Mouse (Mus musculus) stomach, postnatal 0 days (tissue): ENCODE data around the gene Olfr582. TPM values are rescaled to one million over a fixed set of nuclear protein-coding genes. Genes with fewer than 3 reads are reported as not detected.

ENCODE experiments used
- ATAC-seq: fragments of 200-750 bp; cut with Nextera tagmentation; 2 replicates; pipeline ENCODE4 v1.8.0; 2017; ENCODE audit not compliant: low FRiP score, low TSS enrichment
- DNase-seq: peaks from one replicate; pipeline ENCODE4 v3.0.0-alpha.2; 2016; ENCODE audit warnings: low spot score
- H3K27ac ChIP-seq: fragments of 300-500 bp; sonication (generic); replicated peaks from 2 replicates; pipeline ENCODE4 v1.5.1; 2014; ENCODE audit warnings: mild to moderate bottlenecking, control low read depth
- H3K27me3 ChIP-seq: fragments of 300-500 bp; sonication (generic); 2 replicates; pipeline ENCODE4 v1.6.1; 2014; ENCODE audit warnings: low read length; ENCODE audit not compliant: control insufficient read depth, insufficient read depth
- H3K36me3 ChIP-seq: fragments of 300-500 bp; sonication (generic); 2 replicates; pipeline ENCODE4 v1.6.1; 2014; ENCODE audit warnings: low read length, mixed read lengths; ENCODE audit not compliant: control insufficient read depth, insufficient read depth
- H3K4me1 ChIP-seq: fragments of 300-500 bp; sonication (generic); replicated peaks from 2 replicates; pipeline ENCODE4 v1.6.1; 2014; ENCODE audit warnings: antibody characterized with exemption; ENCODE audit not compliant: control insufficient read depth, insufficient read depth
- H3K4me2 ChIP-seq: fragments of 300-500 bp; sonication (generic); replicated peaks from 2 replicates; pipeline ENCODE4 v1.6.1; 2014; ENCODE audit warnings: low read depth, mild to moderate bottlenecking, control low read depth, moderate library complexity
- H3K4me3 ChIP-seq: fragments of 300-500 bp; sonication (generic); 2 replicates; pipeline ENCODE4 v1.5.1; 2014; ENCODE audit warnings: low read depth, low read length, control low read depth
- H3K9ac ChIP-seq: fragments of 300-500 bp; sonication (generic); 2 replicates; pipeline ENCODE4 v1.6.1; 2014; ENCODE audit warnings: mild to moderate bottlenecking, low read length, control low read depth, mixed read lengths
- H3K9me3 ChIP-seq: fragments of 300-500 bp; sonication (generic); 2 replicates; pipeline ENCODE4 v1.6.1; 2016; ENCODE audit warnings: low read length; ENCODE audit not compliant: control insufficient read depth
- CTCF ChIP-seq: IDR thresholded peaks from 2 replicates; pipeline ENCODE4 v1.5.1; 2016; ENCODE audit warnings: antibody characterized with exemption, low read depth, mild to moderate bottlenecking, moderate library complexity
- EP300 ChIP-seq: optimal IDR thresholded peaks from 2 replicates; pipeline ENCODE3; 2016; ENCODE audit warnings: antibody characterized with exemption
- WGBS: fragments of 180-500 bp; shearing (Covaris S2); extraction: QIAGEN DNeasy Blood & Tissue Kit; methylation state at CpG from one replicate; pipeline ENCODE4 v1.1.7; 2014; 5-methylcytosine and 5-hydroxymethylcytosine counted together
- polyA plus RNA-seq: library from polyadenylated mRNA; unstranded; fragments of >200 nt; fragmentation: Nextera tagmentation; extraction: Ambion mirVana; gene quantifications from 2 replicates; pipeline ENCODE4 v1.2.1, GENCODE M21; 2015

The Olfr582 gene
- polyA plus RNA-seq: not detected in 2 replicates

DNA sequence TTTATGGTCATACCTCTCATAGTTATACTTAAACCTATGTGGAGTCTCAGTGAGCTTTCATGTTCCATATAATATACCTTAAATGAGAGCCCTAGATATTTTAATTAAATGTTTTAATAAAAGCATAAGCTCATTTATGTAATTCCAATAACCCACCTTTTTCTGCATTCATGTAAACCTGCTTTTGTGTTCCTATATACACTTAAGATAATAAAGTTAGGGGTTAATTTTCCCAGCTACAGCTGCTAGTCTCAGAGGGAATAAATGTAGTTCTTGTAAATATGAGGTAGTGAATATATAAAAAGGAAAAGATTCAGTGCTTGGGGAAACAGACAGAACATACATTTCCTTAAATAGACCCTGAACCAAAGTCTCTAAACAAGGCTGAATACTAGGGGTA is at the start of gene Olfr582:
Gene Olfr582 (plus strand): TSS at position 301 of the 400 bp plus-strand sequence.
- H3K36me3 ChIP-seq: no peaks in the 10 kb centered on the region
- H3K27me3 ChIP-seq: no peaks in the 10 kb centered on the region
- DNase-seq (no peak), ATAC-seq (no peak)
- no peaks in the 10 kb centered on the region for H3K4me1 ChIP-seq
- no peak within 1 kb of the TSS for H3K4me2 ChIP-seq
- H3K27ac ChIP-seq: no peak within 1 kb of the TSS
- H3K4me3 ChIP-seq: no peak within 1 kb of the TSS
- no peaks in the 10 kb centered on the region for H3K9me3 ChIP-seq
- H3K9ac ChIP-seq: no peak within 1 kb of the TSS
- TF ChIP-seq CTCF (no peak), EP300 (no peak)

DNA sequence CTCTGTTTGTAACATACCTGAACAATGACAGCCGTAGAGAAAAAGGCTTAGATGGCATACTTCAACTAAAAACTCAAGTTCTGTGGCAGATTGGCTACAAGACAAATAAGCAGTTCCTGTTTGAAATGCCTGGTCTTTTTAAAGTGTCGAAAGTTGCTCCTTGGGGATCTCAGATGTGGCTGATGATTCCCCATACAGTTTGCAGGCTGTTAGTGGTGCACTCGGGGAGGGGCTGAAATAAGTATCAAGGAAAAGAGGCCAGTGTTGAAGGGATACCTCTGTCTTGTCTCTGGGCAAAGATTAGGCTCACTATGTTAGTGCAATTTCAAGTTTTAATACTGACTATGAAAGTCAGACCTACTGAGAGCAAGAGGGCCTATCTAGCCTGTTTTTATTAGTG is 48.6 kb upstream of the Olfr582 start, which contains the start of gene Olfr578:
Gene Olfr578 (minus strand): TSS at position 101 of the 400 bp plus-strand sequence.
- H3K9ac ChIP-seq: no peak within 1 kb of the TSS
- H3K36me3 ChIP-seq: no peaks in the 10 kb centered on the region
- H3K9me3 ChIP-seq: no peaks in the 10 kb centered on the region
- no peak within 1 kb of the TSS for H3K27ac ChIP-seq
- 65% methylated on average over 3 of the region's 3 CpGs for WGBS
- H3K4me1 ChIP-seq: no peaks in the 10 kb centered on the region
- ATAC-seq: no peak
- H3K4me3 ChIP-seq: no peak within 1 kb of the TSS
- no peak within 1 kb of the TSS for H3K4me2 ChIP-seq
- no peak for DNase-seq
- H3K27me3 ChIP-seq: no peaks in the 10 kb centered on the region
- TF ChIP-seq CTCF: no peak

DNA sequence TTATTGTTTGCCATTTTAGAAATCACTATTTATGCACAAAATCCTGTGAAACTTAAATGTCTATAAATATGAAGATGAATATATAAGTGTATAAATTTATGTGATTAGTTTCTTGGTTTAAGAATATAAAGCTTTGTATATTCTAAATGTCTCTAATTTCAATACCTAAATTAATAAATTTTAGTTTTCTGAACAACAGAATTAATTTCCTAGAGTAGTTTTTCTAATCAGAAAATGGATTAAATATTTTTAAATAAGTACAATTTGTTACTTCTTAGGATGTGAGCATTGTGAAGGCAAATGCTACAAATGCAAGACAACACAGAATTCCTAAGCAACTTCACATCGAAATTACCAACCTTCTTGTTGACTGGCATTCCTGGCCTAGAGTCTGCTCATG is 13.2 kb downstream of the Olfr582 start, which contains the start of gene Olfr583:
Gene Olfr583 (plus strand): TSS at position 301 of the 400 bp plus-strand sequence.
- TF ChIP-seq EP300 (no peak), CTCF (no peak)
- H3K36me3 ChIP-seq: no peaks in the 10 kb centered on the region
- no peak within 1 kb of the TSS for H3K9ac ChIP-seq
- DNase-seq (no peak), ATAC-seq (no peak)
- WGBS: 85% methylated on average over 1 of the region's 1 CpGs
- H3K9me3 ChIP-seq: no peaks in the 10 kb centered on the region
- H3K27ac ChIP-seq: no peak within 1 kb of the TSS
- no peak within 1 kb of the TSS for H3K4me3 ChIP-seq
- H3K27me3 ChIP-seq: no peaks in the 10 kb centered on the region
- no peaks in the 10 kb centered on the region for H3K4me1 ChIP-seq
- no peak within 1 kb of the TSS for H3K4me2 ChIP-seq

DNA sequence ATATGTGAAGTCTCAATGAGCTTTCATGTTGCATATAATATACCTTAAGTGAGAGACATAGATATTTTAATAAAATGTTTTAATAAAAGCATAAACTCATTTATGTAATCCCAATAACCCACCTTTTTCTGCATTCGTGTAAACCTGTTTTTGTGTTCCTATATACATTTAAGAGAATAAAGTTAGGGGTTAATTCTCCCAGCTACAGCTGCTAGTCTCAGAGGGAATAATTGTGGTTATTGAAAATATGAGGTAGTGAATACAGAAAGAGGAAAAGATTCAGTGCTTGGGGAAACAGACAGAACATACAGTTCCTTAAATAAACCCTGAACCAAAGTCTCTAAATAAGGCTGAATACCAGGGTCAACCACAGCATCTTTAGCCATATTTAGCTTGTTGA is 43.8 kb downstream of the Olfr582 start, which contains the start of gene Olfr584:
Gene Olfr584 (plus strand): TSS at position 301 of the 400 bp plus-strand sequence.
- H3K9ac ChIP-seq: no peak within 1 kb of the TSS
- 80% methylated on average over 1 of the region's 1 CpGs for WGBS
- no peaks in the 10 kb centered on the region for H3K36me3 ChIP-seq
- no peak within 1 kb of the TSS for H3K4me3 ChIP-seq
- no peak for ATAC-seq
- H3K27me3 ChIP-seq: no peaks in the 10 kb centered on the region
- DNase-seq: no peak
- TF ChIP-seq EP300: no peak
- no peak for TF ChIP-seq CTCF
- no peaks in the 10 kb centered on the region for H3K9me3 ChIP-seq
- no peak within 1 kb of the TSS for H3K27ac ChIP-seq
- H3K4me2 ChIP-seq: no peak within 1 kb of the TSS
- H3K4me1 ChIP-seq: no peaks in the 10 kb centered on the region

Other genes with a start within 250 kb of the Olfr582 start
- not detected in 2 replicates for gene Olfr564, start 234.5 kb upstream of the Olfr582 start, polyA plus RNA-seq
- not detected in 2 replicates for gene Olfr566, start 179.3 kb upstream of the Olfr582 start, polyA plus RNA-seq
- not detected in 2 replicates for gene Olfr568, start 160.9 kb upstream of the Olfr582 start, polyA plus RNA-seq
- not detected in 2 replicates for gene Olfr569, start 147.1 kb upstream of the Olfr582 start, polyA plus RNA-seq
- not detected in 2 replicates for gene Olfr570, start 143.4 kb upstream of the Olfr582 start, polyA plus RNA-seq
- gene Olfr571, start 120.5 kb upstream of the Olfr582 start, polyA plus RNA-seq: not detected in 2 replicates
- not detected in 2 replicates for gene Olfr572, start 113.6 kb upstream of the Olfr582 start, polyA plus RNA-seq
- gene Olfr573-ps1, start 95.4 kb upstream of the Olfr582 start, polyA plus RNA-seq: not detected in 2 replicates
- not detected in 2 replicates for gene Olfr574, start 89.6 kb upstream of the Olfr582 start, polyA plus RNA-seq
- not detected in 2 replicates for gene Olfr575, start 79.2 kb upstream of the Olfr582 start, polyA plus RNA-seq
- not detected in 2 replicates for gene Olfr576, start 75.4 kb upstream of the Olfr582 start, polyA plus RNA-seq
- not detected in 2 replicates for gene Olfr577, start 62.1 kb upstream of the Olfr582 start, polyA plus RNA-seq
- gene Olfr578, start 48.7 kb upstream of the Olfr582 start, polyA plus RNA-seq: not detected in 2 replicates
- not detected in 2 replicates for gene Olfr583, start 13.3 kb downstream of the Olfr582 start, polyA plus RNA-seq
- not detected in 2 replicates for gene Olfr584, start 43.9 kb downstream of the Olfr582 start, polyA plus RNA-seq
- not detected in 2 replicates for gene Olfr585, start 59.7 kb downstream of the Olfr582 start, polyA plus RNA-seq
- 0.04 TPM in 1 of 2 replicates, not detected in the other for gene Olfr586, start 87.6 kb downstream of the Olfr582 start, polyA plus RNA-seq
- not detected in 2 replicates for gene Olfr588-ps1, start 102.9 kb downstream of the Olfr582 start, polyA plus RNA-seq
- gene Olfr589, start 118.3 kb downstream of the Olfr582 start, polyA plus RNA-seq: not detected in 2 replicates
- gene Olfr591, start 140.3 kb downstream of the Olfr582 start, polyA plus RNA-seq: not detected in 2 replicates
- 0.04 TPM in 1 of 2 replicates, not detected in the other for gene Olfr592, start 146.8 kb downstream of the Olfr582 start, polyA plus RNA-seq
- gene Olfr593, start 173.8 kb downstream of the Olfr582 start, polyA plus RNA-seq: not detected in 2 replicates
- not detected in 2 replicates for gene Olfr594, start 179.0 kb downstream of the Olfr582 start, polyA plus RNA-seq
- not detected in 2 replicates for gene Usp17ld, start 214.5 kb downstream of the Olfr582 start, polyA plus RNA-seq